Mouse (Mus musculus) hindbrain, embryonic 16.5 days (tissue): ENCODE data around the gene Nmt1. TPM values are rescaled to one million over a fixed set of nuclear protein-coding genes. Genes with fewer than 3 reads are reported as not detected.
A peak's percentile ranks its signal among the peaks of the same experiment; 100 is the strongest.

Experiments used
- ATAC-seq: fragments of 200-750 bp; cut with Nextera tagmentation; 2 replicates; pipeline ENCODE4 v1.8.0; 2017; ENCODE audit warnings: moderate TSS enrichment, moderate library complexity
- H3K27ac ChIP-seq: fragments of 300-500 bp; sonication (generic); 2 replicates; pipeline ENCODE4 v1.5.1; 2014; ENCODE audit warnings: low read depth, mild to moderate bottlenecking, control low read depth, low read length, moderate library complexity
- H3K27me3 ChIP-seq: fragments of 300-500 bp; sonication (generic); replicated peaks from 2 replicates; pipeline ENCODE4 v1.6.1; 2014; ENCODE audit warnings: low read length; ENCODE audit not compliant: control insufficient read depth, insufficient read depth
- H3K36me3 ChIP-seq: fragments of 300-500 bp; sonication (generic); 2 replicates; pipeline ENCODE4 v1.6.1; 2014; ENCODE audit warnings: mild to moderate bottlenecking, low read length, moderate library complexity, mixed read lengths; ENCODE audit not compliant: control insufficient read depth, insufficient read depth
- H3K4me1 ChIP-seq: fragments of 300-500 bp; sonication (generic); 2 replicates; pipeline ENCODE4 v1.6.1; 2014; ENCODE audit warnings: low read depth, low read length; ENCODE audit not compliant: control insufficient read depth, insufficient read depth
- H3K4me2 ChIP-seq: fragments of 300-500 bp; sonication (generic); 2 replicates; pipeline ENCODE4 v1.6.1; 2014; ENCODE audit warnings: mild to moderate bottlenecking, low read length, control low read depth, moderate library complexity
- H3K4me3 ChIP-seq: fragments of 300-500 bp; sonication (generic); 2 replicates; pipeline ENCODE4 v1.5.1; 2014; ENCODE audit warnings: mild to moderate bottlenecking, low read length, control low read depth, moderate library complexity
- H3K9ac ChIP-seq: fragments of 300-500 bp; sonication (generic); 2 replicates; pipeline ENCODE4 v1.6.1; 2014; ENCODE audit warnings: low read depth, mild to moderate bottlenecking, control low read depth, low read length, moderate library complexity
- H3K9me3 ChIP-seq: fragments of 300-500 bp; sonication (generic); 2 replicates; pipeline ENCODE4 v1.6.1; 2014; ENCODE audit warnings: mild to moderate bottlenecking, low read length, moderate library complexity; ENCODE audit not compliant: control insufficient read depth
- WGBS: fragments of 180-500 bp; shearing (Covaris S2); extraction: QIAGEN DNeasy Blood & Tissue Kit; methylation state at CpG from one replicate; pipeline ENCODE4 v1.1.7; 2014; 5-methylcytosine and 5-hydroxymethylcytosine counted together
- polyA plus RNA-seq: library from polyadenylated mRNA; unstranded; fragments of >200 nt; fragmentation: Nextera tagmentation; extraction: Ambion mirVana; gene quantifications from 2 replicates; pipeline ENCODE4 v1.2.1, GENCODE M21; 2015

The Nmt1 gene
- polyA plus RNA-seq, 1 experiment from 2014 or later: 30.4 TPM

DNA sequence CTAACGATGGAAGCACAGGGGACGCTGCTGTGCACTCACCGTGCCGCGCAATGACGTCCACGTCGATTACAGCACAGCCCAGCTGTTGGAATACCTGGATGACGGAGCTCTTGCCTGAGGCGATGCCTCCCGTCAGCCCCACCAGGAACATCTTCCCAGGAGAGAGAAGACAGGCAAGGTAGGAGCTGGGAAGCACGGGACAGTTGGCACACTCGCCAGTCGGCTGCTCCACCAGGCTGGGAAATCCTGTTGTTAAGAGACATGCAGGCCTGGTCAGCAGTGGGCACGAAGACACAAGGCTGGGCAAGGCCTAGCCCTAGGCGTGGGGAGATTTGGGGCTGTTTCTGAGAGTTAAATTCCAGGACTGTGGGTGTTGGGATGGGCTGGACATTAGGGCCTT lies 27.9 kb upstream of the Nmt1 start:
- no peak overlapping the region for H3K27ac ChIP-seq
- no peak overlapping the region for H3K4me2 ChIP-seq
- no peaks in the 10 kb centered on the region for H3K9me3 ChIP-seq
- ATAC-seq: no peak
- H3K4me3 ChIP-seq: no peak overlapping the region
- H3K4me1 ChIP-seq: peaks cover 7% of the 10 kb centered on the region
- 87% methylated on average over 16 of the region's 16 CpGs for WGBS
- H3K27me3 ChIP-seq: no peaks in the 10 kb centered on the region
- H3K9ac ChIP-seq: no peak overlapping the region
- H3K36me3 ChIP-seq: peaks cover 22% of the 10 kb centered on the region

DNA sequence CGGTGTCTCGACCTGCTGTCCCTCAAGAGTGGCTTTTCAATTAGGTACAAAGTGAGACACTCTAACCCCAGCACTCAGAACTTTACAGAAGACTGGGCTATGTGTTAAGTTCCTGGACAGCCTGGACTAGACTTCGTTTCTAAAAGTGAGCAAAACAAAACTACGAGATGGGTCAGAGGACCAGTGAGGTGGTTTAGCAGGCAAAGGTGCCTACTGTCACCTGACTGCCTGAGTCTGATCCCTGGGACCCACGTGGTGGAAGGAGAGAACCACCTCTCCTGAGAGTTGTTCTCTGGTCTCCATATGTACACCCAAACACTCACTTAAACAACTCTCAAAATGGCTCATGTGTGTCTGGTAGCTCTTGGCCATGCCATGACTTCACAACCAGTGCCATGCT lies 26.9 kb upstream of the Nmt1 start:
- no peak overlapping the region for H3K27ac ChIP-seq
- ATAC-seq: no peak
- no peaks in the 10 kb centered on the region for H3K9me3 ChIP-seq
- no peaks in the 10 kb centered on the region for H3K27me3 ChIP-seq
- no peak overlapping the region for H3K9ac ChIP-seq
- 84% methylated on average over 5 of the region's 5 CpGs for WGBS
- peaks cover 22% of the 10 kb centered on the region for H3K36me3 ChIP-seq
- peaks cover 7% of the 10 kb centered on the region for H3K4me1 ChIP-seq
- H3K4me2 ChIP-seq: no peak overlapping the region
- no peak overlapping the region for H3K4me3 ChIP-seq

DNA sequence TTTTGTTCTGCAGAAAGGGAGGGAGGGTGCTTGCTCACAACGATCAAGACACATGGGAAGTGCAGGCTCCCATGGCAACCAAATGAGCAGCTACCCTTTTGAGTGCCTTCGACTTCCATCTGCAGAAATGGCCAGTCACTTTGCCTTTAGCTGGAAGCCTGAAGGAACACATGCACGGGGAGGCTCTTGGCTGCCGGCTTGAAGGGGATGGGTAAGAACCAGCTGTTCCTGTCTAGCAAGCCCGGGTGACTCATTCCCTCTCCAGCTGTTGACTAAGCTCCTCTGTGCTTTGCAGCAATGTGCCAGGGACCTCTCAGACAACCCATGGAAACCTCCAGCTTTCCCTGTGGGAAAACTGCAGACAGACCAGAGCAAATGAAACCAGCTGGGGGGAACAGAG lies 24.8 kb upstream of the Nmt1 start:
- Histone ChIP-seq H3K27me3 (no peaks in the 10 kb centered on the region), H3K9ac (no peak overlapping the region), H3K27ac (peak overlapping the region; percentile 54), H3K9me3 (no peaks in the 10 kb centered on the region), H3K4me3 (no peak overlapping the region), H3K4me1 (peaks cover 7% of the 10 kb centered on the region), H3K36me3 (peaks cover 9% of the 10 kb centered on the region), H3K4me2 (no peak overlapping the region)
- peak; percentile 28; the same call in 1 of the 2 replicates for ATAC-seq
- 31% methylated on average over 5 of the region's 5 CpGs for WGBS

DNA sequence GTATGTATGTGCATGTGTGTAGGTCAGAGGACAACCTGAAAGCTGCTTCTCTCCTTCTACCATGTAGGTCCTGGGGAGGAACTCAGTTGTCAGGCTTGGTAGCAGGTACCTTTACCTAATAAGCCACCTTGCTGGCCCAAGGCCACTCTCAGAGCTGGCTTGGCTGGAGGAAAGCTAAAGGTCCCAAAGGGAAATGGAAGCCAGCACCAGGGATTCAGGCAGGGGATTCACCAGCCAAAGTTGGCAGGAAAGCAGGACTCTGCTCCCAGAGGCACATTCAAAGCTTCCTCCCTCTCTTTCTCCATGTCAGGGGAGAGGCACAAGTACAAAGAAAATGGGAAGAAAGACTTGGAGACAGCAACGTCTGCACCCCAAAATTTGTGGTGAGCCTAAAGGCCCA lies 23.1 kb upstream of the Nmt1 start:
- Histone ChIP-seq H3K4me3 (no peak overlapping the region), H3K4me2 (no peak overlapping the region), H3K4me1 (peaks cover 7% of the 10 kb centered on the region), H3K27ac (no peak overlapping the region), H3K9me3 (no peaks in the 10 kb centered on the region), H3K27me3 (no peaks in the 10 kb centered on the region), H3K9ac (no peak overlapping the region), H3K36me3 (no peaks in the 10 kb centered on the region)
- WGBS: 94% methylated on average over 1 of the region's 1 CpGs
- no peak for ATAC-seq

DNA sequence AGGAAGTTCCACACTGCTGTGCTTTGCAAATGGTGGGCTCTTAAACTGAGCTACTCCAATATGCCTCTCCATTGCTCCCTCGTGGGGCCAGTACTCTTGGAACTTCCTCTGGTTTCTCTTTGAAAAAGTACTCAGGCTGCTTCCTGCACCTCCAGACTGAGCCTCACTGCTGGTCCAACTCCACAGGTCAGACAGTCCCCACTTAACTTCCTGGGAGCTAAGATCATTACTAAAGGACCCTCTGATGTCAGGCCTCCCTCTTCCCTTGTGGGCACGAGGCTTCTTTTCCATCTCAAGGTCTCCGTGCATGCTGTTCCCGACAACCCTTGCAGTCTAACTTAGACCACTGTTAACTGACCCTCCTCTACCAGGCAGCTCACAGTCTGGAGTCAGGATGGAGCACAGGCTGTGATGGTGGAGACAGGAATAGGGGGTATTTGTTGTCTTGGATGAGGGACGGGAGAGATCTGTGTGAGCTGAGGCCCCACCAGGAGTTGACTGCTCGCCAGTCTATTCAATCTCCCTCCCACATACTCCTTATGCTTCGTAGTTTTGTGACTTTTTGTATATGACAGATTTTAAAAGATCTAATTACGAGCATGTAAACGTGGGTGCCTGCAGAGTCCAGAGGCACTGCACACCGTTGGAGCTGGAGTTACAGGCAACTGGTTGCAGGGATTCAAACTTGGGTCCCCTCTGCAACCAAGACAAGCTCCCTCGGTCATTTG lies 22.6 kb upstream of the Nmt1 start:
- ATAC-seq: no peak
- no peak overlapping the region for H3K4me2 ChIP-seq

DNA sequence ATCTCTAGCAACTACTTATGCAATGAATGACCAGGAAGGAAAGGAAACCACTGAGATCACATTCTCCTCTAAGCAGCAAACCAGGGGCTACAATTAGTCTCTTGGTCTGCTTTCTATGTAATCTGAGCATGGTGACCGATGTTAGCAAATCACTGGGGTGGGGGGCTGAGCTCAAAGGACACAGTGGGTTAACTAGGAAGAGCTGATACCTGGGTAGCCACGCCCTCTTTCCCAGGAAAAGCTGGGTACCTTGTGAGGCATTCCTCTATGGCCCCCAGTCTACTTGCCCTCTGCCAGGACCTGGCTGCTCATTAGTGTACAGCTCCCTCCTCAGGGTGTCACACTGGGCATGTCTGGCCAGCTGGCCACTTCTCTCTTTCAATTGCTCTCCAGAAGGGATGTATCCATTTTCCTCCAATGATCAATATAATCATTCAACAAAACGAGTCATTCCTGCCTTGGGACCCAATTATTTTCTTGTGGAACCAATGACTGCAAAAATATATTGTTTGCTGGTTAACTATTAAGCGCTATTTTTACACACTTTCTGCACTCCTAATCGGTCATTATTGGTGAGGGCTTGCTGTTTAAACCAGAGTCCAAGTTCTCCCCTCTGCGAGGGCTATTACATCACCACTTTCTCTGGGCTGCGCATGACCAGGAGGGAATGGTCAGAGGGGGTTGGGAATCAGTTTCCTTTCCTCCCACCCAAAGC lies 21.5 kb upstream of the Nmt1 start:
- H3K27me3 ChIP-seq: no peaks in the 10 kb centered on the region
- H3K4me3 ChIP-seq: no peak overlapping the region
- peaks cover 7% of the 10 kb centered on the region for H3K4me1 ChIP-seq
- WGBS: 89% methylated on average over 7 of the region's 7 CpGs
- no peak overlapping the region for H3K27ac ChIP-seq
- no peaks in the 10 kb centered on the region for H3K36me3 ChIP-seq
- ATAC-seq: no peak
- no peak overlapping the region for H3K4me2 ChIP-seq
- H3K9ac ChIP-seq: no peak overlapping the region
- H3K9me3 ChIP-seq: no peaks in the 10 kb centered on the region

More for the DNA sequence above, 22.6 kb upstream of the Nmt1 start:
- Histone ChIP-seq H3K36me3 (no peaks in the 10 kb centered on the region), H3K4me3 (no peak overlapping the region), H3K9me3 (no peaks in the 10 kb centered on the region), H3K27ac (no peak overlapping the region), H3K4me1 (peaks cover 7% of the 10 kb centered on the region), H3K9ac (no peak overlapping the region), H3K27me3 (no peaks in the 10 kb centered on the region)
- whole genome bisulfite sequencing: 80% methylated on average over 11 of the region's 11 CpGs

DNA sequence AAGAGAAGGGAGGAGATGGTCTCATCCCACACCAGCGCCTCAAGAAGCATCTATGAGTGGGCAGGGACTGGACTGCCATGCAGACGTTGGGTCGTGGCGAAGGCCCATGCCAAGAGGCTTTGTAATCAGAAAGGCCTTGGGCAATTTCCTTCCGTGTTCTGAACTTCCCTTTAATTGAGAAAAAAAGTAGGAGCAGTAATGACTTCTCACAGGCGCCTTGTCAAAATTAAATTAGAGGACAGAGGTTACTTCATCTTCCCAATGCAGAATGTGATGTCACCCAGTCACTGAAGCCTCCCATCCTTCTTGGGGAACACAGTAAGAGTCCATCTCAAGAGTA lies 21.0 kb upstream of the Nmt1 start:
- Histone ChIP-seq H3K9ac (no peak overlapping the region), H3K9me3 (no peaks in the 10 kb centered on the region), H3K27ac (no peak overlapping the region), H3K4me2 (no peak overlapping the region), H3K27me3 (no peaks in the 10 kb centered on the region), H3K4me1 (peaks cover 7% of the 10 kb centered on the region), H3K4me3 (no peak overlapping the region), H3K36me3 (no peaks in the 10 kb centered on the region)
- ATAC-seq: no peak
- WGBS: 84% methylated on average over 6 of the region's 6 CpGs

DNA sequence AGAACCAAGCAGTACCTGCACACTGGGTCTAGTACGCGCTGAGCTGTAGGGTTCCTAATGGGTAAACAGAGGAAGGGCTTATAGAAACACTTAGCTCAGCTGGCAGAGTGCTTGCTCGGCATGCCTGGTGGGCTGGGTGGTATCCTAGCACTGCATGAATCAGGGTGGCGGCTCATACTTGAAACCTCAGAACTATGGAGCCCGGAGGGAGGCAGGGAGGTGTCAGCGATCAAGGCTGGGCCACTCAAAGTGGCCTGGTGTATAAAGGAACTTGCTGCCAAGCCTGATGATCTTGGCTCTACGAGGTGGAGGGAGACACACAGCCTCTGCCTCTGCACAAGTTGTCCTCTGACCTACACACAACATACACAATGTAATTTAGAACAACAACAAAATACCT lies 19.4 kb upstream of the Nmt1 start:
- H3K4me3 ChIP-seq: no peak overlapping the region
- H3K9me3 ChIP-seq: no peaks in the 10 kb centered on the region
- no peak overlapping the region for H3K4me2 ChIP-seq
- H3K36me3 ChIP-seq: no peaks in the 10 kb centered on the region
- no peaks in the 10 kb centered on the region for H3K27me3 ChIP-seq
- no peak overlapping the region for H3K9ac ChIP-seq
- WGBS: 83% methylated on average over 7 of the region's 7 CpGs
- no peak overlapping the region for H3K27ac ChIP-seq
- ATAC-seq: no peak
- peaks cover 2% of the 10 kb centered on the region for H3K4me1 ChIP-seq

DNA sequence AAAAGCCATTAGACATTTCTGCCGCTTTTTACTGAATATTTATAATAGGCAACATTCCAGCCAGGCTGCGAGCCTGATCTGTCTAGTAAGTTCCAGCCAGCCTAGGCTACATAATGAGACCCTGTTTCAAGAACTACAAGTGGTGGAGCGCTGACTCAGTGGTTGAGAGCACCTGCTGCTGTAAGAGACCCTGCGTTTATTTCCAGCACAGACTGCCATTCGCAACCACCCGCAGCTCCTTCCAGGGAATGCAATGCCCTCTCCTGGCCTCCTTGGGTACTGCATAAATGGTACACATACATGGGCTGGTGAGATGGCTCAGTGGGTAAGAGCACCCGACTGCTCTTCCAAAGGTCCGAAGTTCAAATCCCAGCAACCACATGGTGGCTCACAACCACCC lies 18.8 kb upstream of the Nmt1 start:
- WGBS: 91% methylated on average over 8 of the region's 8 CpGs
- H3K9ac ChIP-seq: no peak overlapping the region
- H3K27ac ChIP-seq: no peak overlapping the region
- ATAC-seq: no peak
- no peaks in the 10 kb centered on the region for H3K4me1 ChIP-seq
- no peak overlapping the region for H3K4me3 ChIP-seq
- no peaks in the 10 kb centered on the region for H3K9me3 ChIP-seq
- H3K4me2 ChIP-seq: no peak overlapping the region
- no peaks in the 10 kb centered on the region for H3K36me3 ChIP-seq
- no peaks in the 10 kb centered on the region for H3K27me3 ChIP-seq
